ENCODE assay signal across 23 mouse cellular contexts in genomic region chr7:91443913-91444312, GRCm38 (mm10).
DNase-seq lines count a peak whose midpoint lies in the region; ATAC-seq and TF ChIP-seq lines count a peak whose summit lies in the region.
"Had no signal": no experiment of that assay in that cellular context is flagged by ENCODE, and none has a peak within 500 bp of the region (broad histone marks: within the 10 kb centered on the region; RNA-seq: fewer than 3 reads in every experiment).

No protein-coding gene starts in this region.

- 77% methylated on average over 3 of the region's 3 CpGs for WGBS in hindbrain, embryonic 13.5 days
- 83% methylated on average over 3 of the region's 3 CpGs for WGBS in hindbrain, embryonic 11.5 days
- WGBS in lung, embryonic 14.5 days, result 44% methylated on average over 3 of the region's 3 CpGs
- 78% methylated on average over 3 of the region's 3 CpGs for WGBS in forebrain, embryonic 16.5 days

- H3K27ac ChIP-seq in hindbrain, embryonic 13.5 days, result peak overlapping the region; percentile 52; the same call in 1 of the 2 replicates
- no peak overlapping the region for H3K27ac ChIP-seq in hindbrain, embryonic 11.5 days (ENCODE audit: low read depth, low read length)
- H3K27ac ChIP-seq in lung, embryonic 14.5 days (ENCODE audit: low read depth), result no peak overlapping the region
- H3K27ac ChIP-seq in forebrain, embryonic 16.5 days (ENCODE audit: low read length), result peak overlapping the region; percentile 64
- H3K27ac ChIP-seq: embryonic facial prominence, embryonic 15.5 days; kidney, postnatal 0 days; limb, embryonic 12.5 days had no signal

- DNase-seq in hindbrain, embryonic 11.5 days (ENCODE audit: low spot score), result no peak
- DNase-seq in lung, embryonic 14.5 days, result peak; percentile 5
- no peak for DNase-seq in lung, postnatal 10 days
- peak; percentile 31 for DNase-seq in MN1 (ENCODE audit: low spot score)
- DNase-seq in heart, postnatal 14 days, result no peak
- DNase-seq in thymus, postnatal 25 days, result no peak
- DNase-seq: adrenal gland, postnatal 36 days; cerebellum, adult 9-10 months; gastrocnemius, postnatal 14 days; heart, adult 11 months; heart, postnatal 10 days; kidney, adult 18-20 months; liver, postnatal 0 days; thymus, postnatal 4 days had no signal

- no peak overlapping the region for H3K9ac ChIP-seq in hindbrain, embryonic 13.5 days
- H3K9ac ChIP-seq in hindbrain, embryonic 11.5 days (ENCODE audit: low read depth, low read length), result no peak overlapping the region
- no peak overlapping the region for H3K9ac ChIP-seq in lung, embryonic 14.5 days
- H3K9ac ChIP-seq in forebrain, embryonic 16.5 days (replicated peaks; ENCODE audit: low read depth, low read length), result no peak overlapping the region
- H3K9ac ChIP-seq: embryonic facial prominence, embryonic 15.5 days; heart, embryonic 12.5 days; hindbrain, embryonic 12.5 days; limb, embryonic 12.5 days; liver, postnatal 0 days had no signal

- H3K4me1 ChIP-seq in hindbrain, embryonic 13.5 days (replicated peaks), result peaks cover 13% of the 10 kb centered on the region
- no peaks in the 10 kb centered on the region for H3K4me1 ChIP-seq in hindbrain, embryonic 11.5 days (replicated peaks; ENCODE audit: control insufficient read depth, insufficient read depth, low read length)
- no peaks in the 10 kb centered on the region for H3K4me1 ChIP-seq in lung, embryonic 14.5 days (ENCODE audit: insufficient read depth)
- H3K4me1 ChIP-seq in forebrain, embryonic 16.5 days (replicated peaks; ENCODE audit: control insufficient read depth, insufficient read depth, low read length), result peaks cover 16% of the 10 kb centered on the region
- H3K4me1 ChIP-seq: embryonic facial prominence, embryonic 15.5 days; heart, embryonic 12.5 days; limb, embryonic 12.5 days had no signal

- no peaks in the 10 kb centered on the region for H3K9me3 ChIP-seq in hindbrain, embryonic 13.5 days
- H3K9me3 ChIP-seq in hindbrain, embryonic 11.5 days (ENCODE audit: control insufficient read depth, low read length), result no peaks in the 10 kb centered on the region
- no peaks in the 10 kb centered on the region for H3K9me3 ChIP-seq in lung, embryonic 14.5 days (ENCODE audit: low read depth, low read length)
- no peaks in the 10 kb centered on the region for H3K9me3 ChIP-seq in forebrain, embryonic 16.5 days (ENCODE audit: control insufficient read depth, low read length)
- H3K9me3 ChIP-seq: embryonic facial prominence, embryonic 15.5 days; heart, embryonic 12.5 days; hindbrain, embryonic 12.5 days; limb, embryonic 12.5 days had no signal

- no peak overlapping the region for H3K4me2 ChIP-seq in hindbrain, embryonic 13.5 days
- H3K4me2 ChIP-seq in hindbrain, embryonic 11.5 days (replicated peaks; ENCODE audit: low read depth, low read length), result no peak overlapping the region
- H3K4me2 ChIP-seq in lung, embryonic 14.5 days, result no peak overlapping the region
- H3K4me2 ChIP-seq in forebrain, embryonic 16.5 days (ENCODE audit: low read length), result no peak overlapping the region
- H3K4me2 ChIP-seq: embryonic facial prominence, embryonic 15.5 days; heart, embryonic 12.5 days; hindbrain, embryonic 12.5 days; limb, embryonic 12.5 days; liver, embryonic 11.5 days had no signal

- no peaks in the 10 kb centered on the region for H3K27me3 ChIP-seq in hindbrain, embryonic 13.5 days
- no peaks in the 10 kb centered on the region for H3K27me3 ChIP-seq in hindbrain, embryonic 11.5 days (ENCODE audit: control insufficient read depth, insufficient read depth, low read length)
- H3K27me3 ChIP-seq in lung, embryonic 14.5 days (ENCODE audit: insufficient read depth, low read length), result no peaks in the 10 kb centered on the region
- H3K27me3 ChIP-seq in forebrain, embryonic 16.5 days (replicated peaks; ENCODE audit: control insufficient read depth, insufficient read depth, low read length), result no peaks in the 10 kb centered on the region
- H3K27me3 ChIP-seq: embryonic facial prominence, embryonic 15.5 days; heart, embryonic 12.5 days; hindbrain, embryonic 12.5 days; limb, embryonic 12.5 days; Patski had no signal

- intact Hi-C loops in heart, postnatal 14 days (cut with DNase I), result no loop called here

- no peak for TF ChIP-seq CTCF in lung, embryonic 14.5 days (IDR thresholded peaks at IDR 0.05; ENCODE audit: low read depth)

- H3K4me3 ChIP-seq in hindbrain, embryonic 13.5 days, result no peak overlapping the region
- no peak overlapping the region for H3K4me3 ChIP-seq in hindbrain, embryonic 11.5 days (ENCODE audit: low read depth, low read length)
- H3K4me3 ChIP-seq in lung, embryonic 14.5 days (ENCODE audit: low read depth, low read length), result no peak overlapping the region
- no peak overlapping the region for H3K4me3 ChIP-seq in forebrain, embryonic 16.5 days (replicated peaks; ENCODE audit: low read length)
- H3K4me3 ChIP-seq: embryonic facial prominence, embryonic 15.5 days; heart, embryonic 12.5 days; hindbrain, embryonic 12.5 days; limb, embryonic 12.5 days had no signal

- ATAC-seq in hindbrain, embryonic 13.5 days (ENCODE audit: low FRiP score), result no peak
- no peak for ATAC-seq in hindbrain, embryonic 11.5 days (ENCODE audit: low FRiP score)
- no peak for ATAC-seq in lung, embryonic 14.5 days (ENCODE audit: insufficient read depth)
- ATAC-seq in forebrain, embryonic 16.5 days, result no peak
- ATAC-seq: liver, postnatal 0 days; Patski had no signal

- H3K36me3 ChIP-seq in hindbrain, embryonic 13.5 days, result no peaks in the 10 kb centered on the region
- no peaks in the 10 kb centered on the region for H3K36me3 ChIP-seq in hindbrain, embryonic 11.5 days (ENCODE audit: control insufficient read depth, insufficient read depth, low read length)
- no peaks in the 10 kb centered on the region for H3K36me3 ChIP-seq in lung, embryonic 14.5 days (ENCODE audit: insufficient read depth)
- no peaks in the 10 kb centered on the region for H3K36me3 ChIP-seq in forebrain, embryonic 16.5 days (ENCODE audit: control insufficient read depth, insufficient read depth)
- H3K36me3 ChIP-seq: embryonic facial prominence, embryonic 15.5 days; heart, embryonic 12.5 days; hindbrain, embryonic 12.5 days; limb, embryonic 12.5 days had no signal

Comparison
In these comparisons a context has a peak if more than half of its experiments do, and no peak if none do; other contexts are left out.
1. H3K27ac ChIP-seq: peak in hindbrain, embryonic 13.5 days (single experiment) and forebrain, embryonic 16.5 days (single experiment); none in hindbrain, embryonic 11.5 days (single experiment) and lung, embryonic 14.5 days (single experiment).
2. DNase-seq: peak in lung, embryonic 14.5 days (single experiment) and MN1 (single experiment); none in hindbrain, embryonic 11.5 days (single experiment), lung, postnatal 10 days (single experiment), heart, postnatal 14 days (0 of 2) and thymus, postnatal 25 days (single experiment).